Mouse (Mus musculus) bone marrow, adult 2 months (tissue): Measurements from ENCODE around the gene Alox12b.

Source experiments
- CTCF ChIP-seq: fragments of 200-500 bp; IDR thresholded peaks from 2 replicates; pipeline ENCODE4 v1.5.1; 2011; ENCODE audit warnings: low read length, control low read depth; ENCODE audit not compliant: control insufficient read depth, insufficient read depth
- POLR2A ChIP-seq: fragments of 200-500 bp; IDR thresholded peaks from 2 replicates; pipeline ENCODE4 v1.6.1; 2011; ENCODE audit warnings: low read depth, mild to moderate bottlenecking, control low read depth, low read length, borderline replicate concordance; ENCODE audit not compliant: control insufficient read depth

GRCm38 (mm10) chr11:69107676-69108075 is 49.1 kb upstream of the Alox12b start:
- TF ChIP-seq CTCF (no peak), POLR2A (no peak)
